Mouse (Mus musculus): Measurements from ENCODE around the gene Rag1.

- TF ChIP-seq CTCF (IDR thresholded peaks at IDR 0.05; ENCODE audit: borderline replicate concordance, insufficient read depth, low read length): no peak
- TF ChIP-seq POLR2A (IDR thresholded peaks at IDR 0.05; ENCODE audit: low read depth, low read length): no peak
Measured at GRCm38 (mm10) chr2:101597186-101597585, 52.1 kb downstream of the Rag1 start.

Measured in embryonic fibroblast, embryonic 13.5 days (primary cell).